ENCODE assay signal across 9 mouse cellular contexts in the genomic region with DNA sequence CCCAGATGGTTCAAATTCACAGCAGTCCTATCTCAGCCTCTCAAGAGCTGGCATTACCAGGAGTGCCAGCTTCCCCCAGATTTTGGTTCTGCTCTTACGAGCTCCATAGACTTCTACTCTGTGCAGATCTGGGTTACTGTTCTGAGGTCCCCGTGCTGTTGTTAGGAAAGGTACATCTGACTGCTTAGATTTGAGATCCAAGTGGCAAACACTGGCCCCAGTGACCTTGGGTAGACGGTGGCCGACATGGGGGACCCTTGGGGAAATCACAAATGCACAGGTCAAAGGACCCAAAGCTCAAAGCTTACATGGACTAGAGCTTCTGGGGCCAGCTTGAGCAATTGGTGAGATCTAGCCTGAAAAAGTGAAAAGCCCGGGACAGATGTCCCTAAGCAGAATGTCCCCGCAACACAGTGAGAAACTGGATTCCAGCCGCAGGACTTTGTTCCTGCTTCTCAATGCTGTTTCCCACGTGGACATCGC. TPM values are rescaled to one million over a fixed set of nuclear protein-coding genes. Genes with fewer than 3 reads are reported as not detected.
DNase-seq lines count a peak whose midpoint lies in the region; ATAC-seq and TF ChIP-seq lines count a peak whose summit lies in the region.
"Had no signal": no experiment of that assay in that cellular context is flagged by ENCODE, and none has a peak within 500 bp of the region (broad histone marks: within the 10 kb centered on the region; RNA-seq: fewer than 3 reads in every experiment).

No protein-coding gene starts in this region.

- H3K36me3 ChIP-seq in kidney, postnatal 0 days (ENCODE audit: insufficient read depth, low read length) = peaks cover 20% of the 10 kb centered on the region; the same call in 1 of the 2 replicates
- H3K36me3 ChIP-seq in intestine, embryonic 15.5 days = peaks cover 17% of the 10 kb centered on the region
- H3K36me3 ChIP-seq in neural tube, embryonic 12.5 days = peaks cover 44% of the 10 kb centered on the region

- peak overlapping the region; percentile 5; the same call in 1 of the 2 replicates for H3K27ac ChIP-seq in kidney, postnatal 0 days
- H3K27ac ChIP-seq in bone marrow macrophage, adult 2 months (ENCODE audit: insufficient read depth, low read depth, low read length) = peak overlapping the region; percentile 100
- H3K27ac ChIP-seq in intestine, embryonic 15.5 days = peak overlapping the region; percentile 79
- no peak overlapping the region for H3K27ac ChIP-seq in neural tube, embryonic 12.5 days

- H3K4me1 ChIP-seq in kidney, postnatal 0 days (replicated peaks; ENCODE audit: insufficient read depth, low read length) = peaks cover 22% of the 10 kb centered on the region
- peaks cover 12% of the 10 kb centered on the region for H3K4me1 ChIP-seq in bone marrow macrophage, adult 2 months (ENCODE audit: control insufficient read depth, insufficient read depth, low read length)
- peaks cover 29% of the 10 kb centered on the region for H3K4me1 ChIP-seq in intestine, embryonic 15.5 days (replicated peaks)
- peaks cover 30% of the 10 kb centered on the region for H3K4me1 ChIP-seq in neural tube, embryonic 12.5 days

- H3K9ac ChIP-seq in kidney, postnatal 0 days (ENCODE audit: low read depth, low read length) = no peak overlapping the region
- 0 out of 2 replicates have a peak overlapping the region, but pooled peaks have one; percentile 75 for H3K9ac ChIP-seq in intestine, embryonic 15.5 days
- no peak overlapping the region for H3K9ac ChIP-seq in neural tube, embryonic 12.5 days

- WGBS in kidney, postnatal 0 days = 36% methylated on average over 9 of the region's 9 CpGs
- 44% methylated on average over 9 of the region's 9 CpGs for WGBS in intestine, embryonic 15.5 days
- WGBS in neural tube, embryonic 12.5 days = 61% methylated on average over 9 of the region's 9 CpGs

- H3K27me3 ChIP-seq in kidney, postnatal 0 days (ENCODE audit: insufficient read depth, low read length) = no peaks in the 10 kb centered on the region
- H3K27me3 ChIP-seq in intestine, embryonic 15.5 days (replicated peaks) = no peaks in the 10 kb centered on the region
- no peaks in the 10 kb centered on the region for H3K27me3 ChIP-seq in neural tube, embryonic 12.5 days (replicated peaks)

- H3K9me3 ChIP-seq in kidney, postnatal 0 days (replicated peaks; ENCODE audit: low read length) = no peaks in the 10 kb centered on the region
- no peaks in the 10 kb centered on the region for H3K9me3 ChIP-seq in intestine, embryonic 15.5 days
- no peaks in the 10 kb centered on the region for H3K9me3 ChIP-seq in neural tube, embryonic 12.5 days

- no peak for TF ChIP-seq CTCF in kidney, postnatal 0 days (IDR thresholded peaks at IDR 0.05; ENCODE audit: low read depth)
- TF ChIP-seq CTCF in bone marrow macrophage, adult 2 months (IDR thresholded peaks at IDR 0.05; ENCODE audit: low read depth, low read length) = no peak

- peak overlapping the region; percentile 85; the same call in 1 of the 2 replicates for H3K4me2 ChIP-seq in kidney, postnatal 0 days (ENCODE audit: low read length)
- peak overlapping the region; percentile 75 for H3K4me2 ChIP-seq in intestine, embryonic 15.5 days (replicated peaks)
- peak overlapping the region; percentile 75 for H3K4me2 ChIP-seq in neural tube, embryonic 12.5 days (replicated peaks)

- no peak for DNase-seq in kidney, postnatal 0 days (ENCODE audit: low spot score)
- DNase-seq in kidney, postnatal 14 days = no peak
- no peak for DNase-seq in cerebellum, adult 11 months
- no peak for DNase-seq in adipocyte (ENCODE audit: low spot score)
- no peak for DNase-seq in left cerebral cortex, adult 11 months (ENCODE audit: low spot score)
- DNase-seq: adrenal gland, postnatal 36 days had no signal

- no peak overlapping the region for H3K4me3 ChIP-seq in kidney, postnatal 0 days (replicated peaks; ENCODE audit: low read depth, low read length)
- peak overlapping the region; percentile 94 for H3K4me3 ChIP-seq in bone marrow macrophage, adult 2 months (ENCODE audit: insufficient read depth, low read length)
- 0 out of 2 replicates have a peak overlapping the region, but pooled peaks have one; percentile 73 for H3K4me3 ChIP-seq in intestine, embryonic 15.5 days (replicated peaks)
- H3K4me3 ChIP-seq in neural tube, embryonic 12.5 days = no peak overlapping the region

- TF ChIP-seq POLR2A in bone marrow macrophage, adult 2 months (IDR thresholded peaks at IDR 0.05; ENCODE audit: borderline replicate concordance, low read depth, low read length) = no peak; the same call in 1 of the 2 replicates

- no peak for ATAC-seq in kidney, postnatal 0 days (replicated peaks; ENCODE audit: low FRiP score, low read depth)
- ATAC-seq in intestine, embryonic 15.5 days = no peak
- ATAC-seq in neural tube, embryonic 12.5 days (ENCODE audit: low FRiP score, low read depth) = no peak

RNA-seq across cellular contexts. Expression of a gene that starts 2.9 kb away (rescaled TPM):
- polyA plus RNA-seq in kidney, postnatal 0 days (2015; fragmentation: Nextera tagmentation; extraction: Ambion mirVana) = 6,674 and 7,026 TPM in 2 replicates
- 18,510 and 20,120 TPM in 2 replicates for polyA plus RNA-seq in bone marrow macrophage, adult 2 months (2012; ENCODE audit: insufficient read depth, insufficient read length, missing spikeins)
- polyA plus RNA-seq in intestine, embryonic 15.5 days (2015; fragmentation: Nextera tagmentation; extraction: Ambion mirVana) = 5,581 and 6,050 TPM in 2 replicates
- polyA plus RNA-seq in neural tube, embryonic 12.5 days (2016; fragmentation: Nextera tagmentation; extraction: Ambion mirVana) = 5,746 and 6,117 TPM in 2 replicates

RNA-seq across cellular contexts. Expression of a gene that starts 9.9 kb away (rescaled TPM):
- 183 and 194 TPM in 2 replicates for polyA plus RNA-seq in kidney, postnatal 0 days (2015; fragmentation: Nextera tagmentation; extraction: Ambion mirVana)
- polyA plus RNA-seq in bone marrow macrophage, adult 2 months (2012; ENCODE audit: insufficient read depth, insufficient read length, missing spikeins) = 196 and 209 TPM in 2 replicates
- polyA plus RNA-seq in intestine, embryonic 15.5 days (2015; fragmentation: Nextera tagmentation; extraction: Ambion mirVana) = 181 and 185 TPM in 2 replicates
- polyA plus RNA-seq in neural tube, embryonic 12.5 days (2016; fragmentation: Nextera tagmentation; extraction: Ambion mirVana) = 262 and 276 TPM in 2 replicates

RNA-seq across cellular contexts. Expression of a gene that starts 18.9 kb away (rescaled TPM):
- polyA plus RNA-seq in kidney, postnatal 0 days (2015; fragmentation: Nextera tagmentation; extraction: Ambion mirVana) = 94.6 and 98.9 TPM in 2 replicates
- 26.0 and 43.8 TPM in 2 replicates for polyA plus RNA-seq in bone marrow macrophage, adult 2 months (2012; ENCODE audit: insufficient read depth, insufficient read length, missing spikeins)
- polyA plus RNA-seq in intestine, embryonic 15.5 days (2015; fragmentation: Nextera tagmentation; extraction: Ambion mirVana) = 147 and 150 TPM in 2 replicates
- 126 and 127 TPM in 2 replicates for polyA plus RNA-seq in neural tube, embryonic 12.5 days (2016; fragmentation: Nextera tagmentation; extraction: Ambion mirVana)

RNA-seq across cellular contexts. Expression of a gene that starts 22.1 kb away (rescaled TPM):
- polyA plus RNA-seq in kidney, postnatal 0 days (2015; fragmentation: Nextera tagmentation; extraction: Ambion mirVana) = 26.0 and 26.9 TPM in 2 replicates
- 12.8 and 14.3 TPM in 2 replicates for polyA plus RNA-seq in bone marrow macrophage, adult 2 months (2012; ENCODE audit: insufficient read depth, insufficient read length, missing spikeins)
- polyA plus RNA-seq in intestine, embryonic 15.5 days (2015; fragmentation: Nextera tagmentation; extraction: Ambion mirVana) = 39.6 and 42.4 TPM in 2 replicates
- 31.8 and 32.7 TPM in 2 replicates for polyA plus RNA-seq in neural tube, embryonic 12.5 days (2016; fragmentation: Nextera tagmentation; extraction: Ambion mirVana)

RNA-seq across cellular contexts. Expression of a gene that starts 24.9 kb away (rescaled TPM):
- 0.93 and 1.1 TPM in 2 replicates for polyA plus RNA-seq in kidney, postnatal 0 days (2015; fragmentation: Nextera tagmentation; extraction: Ambion mirVana)
- not detected in 2 replicates for polyA plus RNA-seq in bone marrow macrophage, adult 2 months (2012; ENCODE audit: insufficient read depth, insufficient read length, missing spikeins)
- 1.8 and 1.9 TPM in 2 replicates for polyA plus RNA-seq in intestine, embryonic 15.5 days (2015; fragmentation: Nextera tagmentation; extraction: Ambion mirVana)
- polyA plus RNA-seq in neural tube, embryonic 12.5 days (2016; fragmentation: Nextera tagmentation; extraction: Ambion mirVana) = 0.41 and 0.60 TPM in 2 replicates

Comparison
In these comparisons a context has a peak if more than half of its experiments do, and no peak if none do; other contexts are left out.
1. H3K4me3 ChIP-seq: peak in bone marrow macrophage, adult 2 months (single experiment) and intestine, embryonic 15.5 days (single experiment); none in kidney, postnatal 0 days (single experiment) and neural tube, embryonic 12.5 days (single experiment).
2. Peak in every context shown above with its lines, with median percentiles within 50 percentile points of each other: H3K4me2 ChIP-seq.